Mouse (Mus musculus) megakaryocyte progenitor cell, adult 5-6 weeks (primary cell): ENCODE measurements around the gene Fam129c. TPM values are rescaled to one million over a fixed set of nuclear protein-coding genes. Genes with fewer than 3 reads are reported as not detected.

Source experiments
- ATAC-seq: replicated peaks from 2 replicates; pipeline ENCODE4 v1.8.0; 2016; ENCODE audit warnings: mild to moderate bottlenecking, moderate TSS enrichment, inconsistent platforms; ENCODE audit not compliant: poor library complexity
- total RNA-seq, 2 experiments: library from RNA; stranded (forward) in 1 of 2; stranded (reverse) in 1 of 2; fragments of 157-497, 149-512 nt in 1 of 2; fragments of 200-1000 nt in 1 of 2; gene quantifications; 2 replicates each; pipeline versions ENCODE4 v1.2.3 to v1.2.4; 2015 to 2017

The Fam129c gene
- total RNA-seq, 2 experiments from 2014 or later = 1.00 to 10.2 TPM

DNA sequence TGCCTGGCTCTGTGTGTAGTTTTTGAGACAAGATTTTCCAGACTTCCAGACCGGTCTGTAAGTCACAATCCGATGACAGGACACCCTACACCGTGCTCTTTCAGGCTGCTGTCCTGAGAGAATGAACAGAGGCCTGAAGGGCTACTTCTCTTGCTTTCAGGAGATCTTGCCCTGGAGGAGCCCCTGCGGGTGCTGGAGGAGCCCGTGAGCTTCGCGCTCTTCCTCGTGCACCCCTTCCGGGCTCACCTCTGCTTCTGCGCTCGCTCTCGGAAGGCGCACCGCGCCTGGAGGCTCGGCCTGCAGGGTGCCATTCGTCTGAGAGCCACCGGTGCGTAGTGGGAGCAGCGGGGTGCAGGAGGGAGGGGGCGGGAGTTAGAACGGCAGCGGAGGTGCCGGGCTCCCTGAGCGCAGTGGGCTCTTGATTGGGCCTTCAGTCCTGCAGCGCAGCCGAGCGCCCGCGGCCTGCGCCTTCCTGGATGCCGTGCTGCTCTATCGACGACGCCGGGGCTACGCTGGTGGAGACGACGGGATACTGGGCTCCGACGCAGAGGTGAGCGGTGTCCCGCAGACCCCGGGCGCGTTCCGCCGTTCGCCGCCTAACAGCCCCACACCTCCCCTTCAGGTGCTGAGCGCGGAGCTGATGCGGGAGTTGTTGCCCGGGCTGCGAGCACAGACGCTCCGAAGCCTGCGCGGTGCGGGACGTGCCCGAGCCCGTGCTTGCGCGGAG is 4.7 kb downstream of the Fam129c start:
- peak; percentile 40 for ATAC-seq

DNA sequence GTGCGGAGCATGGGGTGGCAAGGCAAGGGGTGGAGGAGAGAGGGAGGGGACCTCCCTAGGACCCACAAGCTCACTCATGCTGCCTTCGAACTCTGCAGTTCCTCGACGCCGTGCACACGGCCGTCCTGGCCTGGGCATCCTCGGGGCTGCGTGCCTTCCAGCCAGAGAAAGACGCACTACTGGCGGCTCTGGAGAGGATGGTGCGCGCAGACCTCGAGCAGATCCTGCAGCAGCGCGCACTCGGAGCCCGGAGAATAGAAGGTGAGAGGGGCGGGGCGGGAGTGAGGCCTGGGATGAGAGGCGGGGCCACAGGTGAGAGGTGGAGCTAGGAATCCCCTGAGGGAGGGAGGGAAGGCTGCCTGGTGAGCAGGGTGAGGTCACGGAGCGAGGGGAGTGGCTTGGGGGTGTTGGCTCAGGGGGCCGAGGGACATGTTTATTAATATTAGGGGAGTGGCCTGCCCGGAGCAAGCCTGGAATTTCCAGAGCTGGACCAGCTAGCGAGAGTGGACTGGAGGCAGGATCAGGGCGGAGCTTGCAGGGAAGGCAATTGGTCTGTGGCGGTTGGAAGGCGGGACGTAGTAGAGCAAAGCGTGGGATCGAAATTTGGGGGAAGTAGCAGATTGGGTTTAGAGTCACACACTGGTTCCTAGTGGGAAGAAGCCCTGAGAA is 5.4 kb downstream of the Fam129c start:
- peak; percentile 49 for ATAC-seq

DNA sequence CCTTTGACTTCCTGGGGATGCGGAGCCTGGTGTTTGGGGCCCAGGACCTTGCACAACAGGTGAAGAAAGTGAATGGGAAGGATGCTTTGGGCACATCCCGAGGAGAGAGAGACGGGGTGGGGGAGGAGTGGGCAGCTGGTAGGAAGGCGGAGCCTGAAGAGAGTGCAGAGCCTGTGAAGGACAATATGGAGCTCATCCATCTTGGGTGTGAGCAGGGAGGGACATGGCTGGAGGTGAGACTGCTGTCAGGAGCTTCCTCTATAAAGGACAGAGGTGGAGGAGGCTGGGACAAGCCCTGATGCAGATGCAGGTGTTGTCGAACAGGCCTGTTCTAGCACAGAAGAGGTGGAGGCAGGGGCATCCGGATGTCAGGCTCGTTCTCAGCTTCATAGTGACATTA is 6.6 kb downstream of the Fam129c start:
- no peak for ATAC-seq

DNA sequence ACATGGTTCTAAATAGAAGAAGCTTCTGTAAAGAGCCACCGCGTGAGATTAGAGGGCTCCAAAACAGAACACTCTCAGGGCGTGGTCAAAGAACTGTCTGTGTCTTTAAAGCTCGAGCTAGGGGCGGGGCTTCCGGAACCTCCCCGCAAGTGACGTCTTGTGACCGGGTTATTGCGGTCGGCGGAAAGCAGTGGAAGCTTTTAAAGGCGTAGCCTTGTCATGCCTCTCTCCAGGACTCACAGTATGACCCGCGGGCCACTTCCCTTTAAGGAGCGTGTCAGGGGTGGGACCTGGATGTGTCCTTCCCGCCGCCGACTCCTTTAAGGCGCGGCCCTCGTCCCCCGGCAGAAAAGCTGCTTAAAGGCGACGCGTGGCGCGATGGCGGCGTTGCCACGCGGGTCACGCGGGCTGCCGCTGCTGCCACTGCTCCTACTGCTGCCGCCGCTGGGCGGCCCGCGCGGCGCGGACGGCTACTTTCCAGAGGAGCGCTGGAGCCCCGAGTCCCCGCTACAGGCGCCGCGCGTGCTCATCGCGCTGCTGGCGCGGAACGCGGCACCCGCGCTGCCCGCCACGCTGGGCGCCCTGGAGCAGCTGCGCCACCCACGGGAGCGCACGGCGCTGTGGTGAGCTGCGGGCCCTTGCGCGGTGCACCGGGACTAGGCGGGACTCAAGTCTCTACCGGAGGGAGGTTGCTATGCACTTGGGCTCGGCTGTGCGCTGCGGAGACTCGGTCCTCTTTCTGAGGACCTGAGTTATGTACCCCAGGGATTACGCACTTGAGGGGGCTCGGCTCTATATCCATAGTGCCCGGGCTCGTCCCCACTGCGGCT is 13.6 kb downstream of the Fam129c start, which contains the start of gene Colgalt1:
Gene Colgalt1, plus strand, starts transcription at position 177 of the 830 bp plus-strand sequence.
- ATAC-seq = peak; percentile 95

DNA sequence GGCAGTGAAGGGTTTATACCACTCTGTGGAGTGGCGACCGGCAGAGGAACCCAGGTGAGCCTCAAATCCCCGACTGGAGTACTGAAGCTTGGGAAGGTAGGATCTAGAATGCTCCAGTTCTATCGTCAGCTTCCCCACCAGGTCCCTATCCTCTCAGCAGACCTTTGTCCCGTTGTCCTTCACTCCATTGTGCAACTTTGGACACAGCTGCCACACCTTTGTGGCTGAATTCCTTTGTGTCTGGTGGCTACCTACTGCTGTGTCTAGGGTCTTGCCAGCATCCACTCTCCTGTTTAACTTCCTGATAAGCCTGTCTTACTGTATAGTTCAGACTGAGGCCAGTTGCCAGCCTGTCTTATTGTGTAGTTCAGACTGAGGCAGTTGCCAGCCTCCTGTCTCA is 14.7 kb downstream of the Fam129c start:
- no peak for ATAC-seq

DNA sequence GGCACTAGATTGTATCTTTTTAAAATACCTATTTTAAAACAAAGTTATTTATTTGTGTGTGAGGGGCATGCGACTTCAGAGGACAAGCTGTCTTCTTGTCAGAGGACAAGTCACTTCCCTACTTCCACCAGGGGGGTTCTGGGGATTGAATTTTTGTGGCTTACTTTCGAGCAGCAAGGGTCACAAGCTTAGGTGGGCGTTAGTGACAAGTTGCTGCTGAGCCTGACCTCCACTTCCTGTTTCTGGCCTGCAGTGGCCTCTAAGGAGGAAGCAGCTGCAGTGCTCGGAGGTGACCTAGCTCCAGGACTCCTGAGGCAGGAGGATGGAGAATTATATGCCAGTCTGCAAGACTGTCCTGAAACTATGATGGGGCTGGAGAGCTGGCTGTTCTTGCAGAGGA is 16.0 kb downstream of the Fam129c start:
- peak; percentile 33 for ATAC-seq

DNA sequence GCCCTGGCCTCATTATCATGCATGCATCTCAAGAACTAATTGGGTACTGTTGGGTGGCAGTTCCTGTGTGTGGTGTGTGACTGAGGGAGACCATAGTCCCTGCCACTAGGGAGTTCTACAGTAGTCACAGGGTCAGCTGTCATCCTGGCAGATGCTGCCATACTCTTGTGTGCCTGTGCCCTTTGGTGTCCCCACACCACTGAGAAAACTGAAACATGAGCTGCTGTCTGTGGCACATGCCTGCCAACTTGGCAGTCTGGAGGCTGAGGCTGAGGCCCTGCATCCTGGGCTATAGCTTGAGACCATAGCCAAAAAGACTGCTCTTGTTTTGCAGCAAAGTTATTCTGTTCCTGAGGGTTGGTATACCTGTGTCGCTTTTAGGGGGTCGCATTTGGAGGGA is 22.3 kb downstream of the Fam129c start:
- ATAC-seq = no peak

DNA sequence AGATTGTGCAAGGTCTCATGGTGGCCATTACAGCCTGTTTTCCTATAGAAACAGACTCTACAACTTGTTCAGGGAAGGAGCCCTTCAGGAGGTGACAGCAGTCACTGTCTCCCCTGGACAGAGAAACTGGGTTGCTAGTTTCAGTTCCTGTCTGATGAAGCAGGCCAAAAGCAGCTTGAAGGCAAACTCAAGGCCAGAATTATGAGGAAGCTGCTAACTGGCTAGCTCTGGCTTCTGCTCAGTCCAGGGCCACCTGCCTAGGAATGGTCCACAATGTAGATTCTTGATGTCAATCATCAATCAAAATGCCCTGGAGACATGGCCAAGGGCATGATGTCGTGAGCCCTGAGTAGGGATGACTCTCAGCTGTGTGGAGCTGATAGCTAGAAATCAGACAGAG is 27.6 kb downstream of the Fam129c start:
- ATAC-seq = peak; percentile 7; the same call in 1 of the 2 replicates

DNA sequence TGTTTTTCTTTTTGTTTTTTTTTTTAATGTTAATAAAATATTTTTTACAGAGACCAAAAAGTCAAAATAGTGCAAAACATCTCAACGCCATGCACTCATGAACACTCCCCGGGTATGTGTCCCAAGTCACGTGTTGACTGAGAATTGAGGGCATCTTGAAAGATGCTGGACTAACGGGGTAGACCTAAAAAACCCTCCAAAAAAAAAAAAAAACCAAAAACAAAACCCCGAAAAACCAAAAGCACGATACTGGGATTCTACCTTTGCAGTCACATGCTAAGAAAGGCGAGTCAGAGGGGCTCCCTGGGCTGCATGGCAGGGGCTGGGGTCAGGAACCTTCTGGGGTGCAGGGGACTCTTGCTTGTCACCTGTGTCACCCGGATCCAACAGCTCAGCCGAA is 29.3 kb downstream of the Fam129c start:
- no peak for ATAC-seq

DNA sequence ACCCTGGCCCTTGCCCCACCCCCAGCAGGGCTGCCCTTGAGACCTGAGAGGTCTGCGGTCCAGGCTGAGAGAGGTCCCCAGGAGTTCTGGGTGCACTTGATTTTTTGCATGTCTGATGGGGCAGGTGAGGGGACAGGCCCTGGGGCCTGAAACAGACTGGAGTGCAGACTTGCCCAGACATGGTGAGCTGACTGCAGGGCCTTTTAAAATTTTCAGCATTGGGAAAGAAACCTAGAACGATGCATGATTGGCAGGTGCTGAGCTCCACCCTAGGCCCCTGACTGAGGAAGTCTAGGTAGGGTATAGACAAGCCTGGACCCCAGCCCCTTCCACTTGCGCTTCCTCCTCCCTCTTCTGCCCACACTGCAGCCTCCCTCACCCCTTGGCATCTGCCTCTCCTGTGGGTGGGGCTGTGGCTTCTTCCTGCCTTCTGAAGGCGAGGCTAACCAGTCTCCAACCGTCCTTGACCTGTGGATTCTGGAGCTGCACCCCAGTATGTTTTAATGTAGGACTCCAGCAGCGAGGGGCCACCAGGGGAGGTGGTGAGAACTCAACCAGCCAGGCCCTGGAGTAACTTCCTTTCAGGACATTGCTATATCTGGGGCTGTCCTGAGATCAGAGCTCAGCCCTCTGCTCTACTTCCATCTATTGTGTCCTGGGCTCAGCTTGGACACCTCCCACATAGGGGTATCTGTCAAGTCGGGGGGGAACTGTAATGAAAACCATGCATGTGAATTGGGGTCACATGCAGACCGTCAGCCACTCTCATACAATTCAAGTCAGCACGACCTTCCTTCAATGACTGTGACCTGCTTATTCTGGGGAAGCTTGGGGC is 30.0 kb downstream of the Fam129c start:
- ATAC-seq = peak; percentile 13; the same call in 1 of the 2 replicates

DNA sequence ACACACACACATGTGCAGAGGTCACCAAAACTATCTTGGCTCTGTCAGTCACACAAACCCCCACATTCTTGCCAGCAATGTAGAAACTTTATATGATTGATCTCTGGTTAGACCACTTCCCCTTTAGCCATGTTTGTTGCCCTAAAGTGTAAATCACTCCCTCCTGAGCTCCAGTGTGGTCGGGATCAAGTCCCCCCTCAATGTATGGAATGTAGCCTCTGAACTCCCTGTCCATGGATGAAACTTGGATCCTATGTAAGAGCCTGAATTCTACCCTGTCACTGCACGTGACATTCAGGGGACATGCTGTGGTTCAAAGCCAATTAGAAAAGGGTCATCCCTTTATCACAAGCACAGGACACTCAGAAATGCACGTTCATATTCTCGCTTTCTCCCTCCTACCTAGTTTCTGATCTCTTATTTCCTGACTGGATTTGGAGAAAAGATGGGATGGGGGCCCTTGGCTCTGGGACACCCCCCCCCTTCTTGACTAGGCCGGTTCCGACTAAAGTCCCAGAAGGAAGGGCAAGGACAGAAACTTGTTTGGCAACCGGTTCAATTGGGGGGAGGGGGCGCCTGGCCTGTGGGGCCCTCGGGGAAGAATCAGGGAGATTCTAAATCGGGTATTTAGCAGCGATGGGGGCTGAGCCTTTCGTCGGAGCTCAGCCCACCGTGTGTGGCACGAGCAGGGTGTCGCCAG is 31.1 kb downstream of the Fam129c start:
- peak; percentile 8; the same call in 1 of the 2 replicates for ATAC-seq

DNA sequence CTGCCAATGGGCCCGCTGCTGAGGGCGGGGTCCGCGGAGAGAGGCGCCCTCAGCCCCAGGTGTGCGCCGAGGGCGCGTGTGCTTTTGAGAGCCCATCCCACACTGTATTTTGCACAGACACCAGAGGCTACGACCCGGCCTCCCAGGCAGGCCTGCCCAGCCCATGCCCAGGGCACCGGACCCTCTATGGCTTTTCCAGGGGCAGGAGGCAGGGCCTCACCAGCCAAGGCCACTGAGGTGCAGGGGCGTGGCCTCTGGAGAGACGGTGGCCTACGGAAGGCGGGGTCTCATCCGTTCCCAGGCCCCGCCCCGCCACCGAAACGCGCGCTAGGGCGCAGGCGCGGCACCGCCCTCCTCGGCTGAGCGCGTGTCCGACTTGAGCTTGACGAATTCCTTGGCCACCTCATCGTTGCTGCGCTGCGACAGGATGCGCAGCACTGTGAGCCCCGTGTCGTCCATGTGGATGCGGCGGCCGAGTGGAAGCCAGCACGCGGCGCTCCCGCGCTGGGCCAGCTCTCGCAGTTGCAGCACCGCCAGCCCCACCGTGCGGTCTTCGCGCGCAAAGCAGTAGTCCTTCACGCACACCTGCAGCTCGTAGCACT is 31.7 kb downstream of the Fam129c start:
- peak; percentile 71 for ATAC-seq

DNA sequence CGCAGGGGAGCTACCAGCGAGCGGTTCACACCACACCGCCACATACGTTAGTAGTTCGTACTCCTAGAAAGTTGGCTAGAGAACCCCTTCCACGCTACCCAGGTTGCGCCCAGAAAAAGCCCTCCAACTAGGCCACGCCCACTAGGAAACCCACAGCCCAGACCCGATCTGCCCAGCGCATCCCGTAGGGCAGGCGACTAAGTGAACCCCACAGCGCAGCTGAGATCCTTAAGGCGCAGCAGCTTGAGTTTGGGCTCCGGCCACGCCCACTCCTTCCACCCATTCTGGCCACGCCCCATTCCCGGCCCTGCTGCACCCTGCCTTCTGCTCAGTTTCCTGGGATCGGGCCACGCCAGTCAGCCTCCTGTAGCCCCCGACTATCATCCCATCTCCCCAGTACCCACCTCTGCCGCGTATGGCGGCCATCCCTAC is 32.3 kb downstream of the Fam129c start:
- peak; percentile 18 for ATAC-seq

DNA sequence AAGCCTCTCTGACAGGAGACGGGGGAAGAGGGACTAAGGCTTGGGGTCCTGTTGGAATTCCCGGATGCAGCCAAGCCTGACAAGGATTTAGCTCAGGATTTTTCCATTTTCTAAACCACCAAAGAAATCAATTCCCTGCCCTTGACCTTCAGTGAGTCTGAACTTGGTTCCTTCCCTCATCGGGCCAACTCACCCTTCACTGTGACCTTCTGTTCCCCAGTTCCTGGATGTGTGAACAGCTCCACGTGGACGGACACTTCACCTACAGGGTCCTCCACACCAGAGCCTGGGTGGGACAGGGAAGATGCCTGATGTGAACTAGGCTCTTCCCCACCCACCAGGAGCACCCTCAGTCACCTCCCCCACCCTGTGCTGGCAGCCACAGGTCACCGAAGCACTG is 33.3 kb downstream of the Fam129c start:
- no peak for ATAC-seq

DNA sequence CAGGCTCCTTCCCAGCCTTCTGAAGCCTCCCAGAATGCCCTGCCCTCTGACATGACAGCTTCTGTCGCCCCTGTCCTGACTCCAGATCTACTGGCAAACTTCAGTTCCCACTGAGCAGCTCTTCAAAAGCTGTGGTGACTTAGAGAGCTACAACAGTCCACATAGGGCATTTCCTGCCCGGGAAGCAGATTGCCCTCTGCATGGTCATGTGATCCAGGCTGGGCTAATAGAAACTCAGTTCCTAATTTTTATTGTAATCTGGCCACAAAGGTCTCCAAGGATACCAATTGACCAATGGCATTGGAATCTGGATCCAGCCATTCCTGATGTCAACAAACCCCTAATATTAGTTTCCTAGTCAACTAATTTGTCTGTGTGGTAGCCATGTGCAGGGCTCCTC is 34.4 kb downstream of the Fam129c start:
- ATAC-seq = no peak

DNA sequence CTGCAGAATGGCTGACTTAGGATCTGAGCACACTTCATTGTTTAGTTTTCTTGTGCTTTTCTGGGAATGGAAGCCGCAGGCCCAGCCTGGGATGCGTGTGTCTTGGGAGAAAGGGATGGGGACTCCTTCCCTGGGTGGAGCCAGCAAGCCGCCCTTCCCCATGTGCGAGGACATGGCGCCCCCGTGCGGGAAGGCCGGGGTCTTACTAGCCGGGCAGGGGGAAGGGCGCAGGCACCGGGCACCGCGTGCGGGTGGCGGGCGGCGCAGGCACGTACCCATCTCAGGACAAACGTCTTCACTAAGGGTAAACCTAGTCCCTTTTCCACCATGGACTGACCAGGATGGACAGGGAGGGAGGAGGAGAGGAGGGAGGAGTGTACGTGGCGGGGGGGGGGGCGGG is 35.7 kb downstream of the Fam129c start:
- ATAC-seq = peak; percentile 46

DNA sequence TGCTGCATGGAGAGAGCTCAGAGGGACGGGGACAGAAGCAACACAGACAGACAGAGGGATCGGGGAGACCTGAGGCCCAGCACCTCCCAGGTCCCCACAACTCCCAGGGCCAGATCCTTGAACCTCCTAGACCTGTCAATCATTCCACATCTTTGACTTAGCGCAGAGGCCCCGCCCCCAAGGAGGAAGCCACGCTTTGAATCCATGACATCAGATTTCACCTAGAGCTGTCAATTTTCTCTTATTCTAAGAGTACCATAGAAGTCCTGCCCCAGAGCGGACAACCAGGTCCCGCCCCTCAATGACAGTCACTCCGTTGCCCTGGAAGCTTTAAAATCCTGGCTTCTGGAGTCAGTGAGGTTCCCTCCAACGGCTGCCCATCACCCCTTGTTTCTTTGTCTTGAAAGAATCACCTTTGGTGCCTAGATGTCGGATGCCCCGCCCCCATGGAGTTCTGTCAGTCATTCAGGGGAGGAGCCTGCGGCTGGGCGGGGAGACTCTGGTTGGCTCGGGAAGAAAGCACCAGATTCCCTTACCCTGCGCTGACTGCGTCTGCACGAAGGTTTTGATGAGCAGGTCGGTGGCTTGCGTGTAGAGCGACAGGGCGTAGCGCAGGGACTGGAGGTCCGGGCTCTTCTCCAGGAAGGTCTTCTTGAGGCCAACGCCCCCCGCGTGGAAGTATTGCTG is 36.7 kb downstream of the Fam129c start:
- ATAC-seq = peak; percentile 59

DNA sequence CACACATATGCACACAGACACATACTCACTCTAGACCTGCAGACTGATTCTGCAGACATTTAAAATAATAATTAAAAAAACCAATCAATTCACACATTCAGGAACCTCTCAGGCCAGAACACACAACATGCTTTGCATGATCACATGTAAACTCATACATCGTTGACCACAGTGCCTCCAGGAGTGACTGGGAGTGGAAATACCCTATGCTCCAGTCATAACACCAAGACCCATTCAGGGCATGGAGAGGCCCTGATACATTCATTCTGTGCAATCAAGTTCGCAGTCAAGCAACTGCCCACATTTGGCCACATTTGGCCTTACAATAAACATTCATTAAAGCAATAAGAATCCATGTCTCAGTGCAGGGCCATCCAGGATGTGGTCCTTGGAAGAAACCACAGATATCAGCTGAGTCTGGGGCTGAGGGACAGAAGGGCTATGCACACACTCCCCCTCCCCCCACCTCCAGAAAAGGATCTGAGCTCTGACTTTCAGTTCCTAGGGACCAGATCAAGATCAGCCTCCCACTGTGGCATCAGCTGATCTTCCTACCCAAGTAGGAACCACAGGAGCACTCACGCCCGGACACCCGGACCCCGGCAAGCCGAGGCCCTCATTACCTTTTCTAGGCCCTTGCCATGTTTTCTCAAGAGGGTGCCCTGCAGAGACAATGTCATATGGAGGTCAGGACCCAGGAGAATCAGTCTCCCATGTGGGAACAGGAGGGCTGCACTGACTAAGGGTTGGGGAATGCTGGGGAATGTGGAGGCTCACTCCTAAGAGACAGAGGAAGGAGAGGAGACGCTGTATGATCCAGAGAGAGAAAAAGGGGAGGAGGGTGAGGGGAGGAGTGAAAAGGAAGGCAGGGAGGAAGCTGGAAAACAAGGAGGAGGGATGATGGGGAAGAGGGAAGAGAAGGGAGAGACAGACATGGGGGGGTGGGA is 40.0 kb downstream of the Fam129c start:
- no peak for ATAC-seq
